Mouse (Mus musculus): ENCODE measurements around the gene Acot8.

GRCm38 (mm10) chr2:164813557-164813956 lies 8.9 kb upstream of the Acot8 start:
- no peak for TF ChIP-seq POLR2A (IDR thresholded peaks at IDR 0.05; ENCODE audit: low read depth, low read length)
- no peak for TF ChIP-seq CTCF (IDR thresholded peaks at IDR 0.05; ENCODE audit: extremely low read depth, insufficient read length, insufficient replicate concordance, low read depth, low read length)
